Mouse (Mus musculus) kidney, postnatal 10 days (tissue): ENCODE results near the gene Scgb1a1.
A peak's percentile ranks its signal among the peaks of the same experiment; 100 is the strongest.
"Not testable (repeated sequence)": the region's sequence is repeated elsewhere in the genome, so short reads cannot be mapped to it uniquely, and the experiment has no call there.

Experiments used
- DNase-seq: peaks from one replicate; pipeline ENCODE4 v3.0.0; 2021; ENCODE audit warnings: mixed read lengths

Scgb1a1 gene

GRCm38 (mm10) chr19:9065621-9066561 is 21.9 kb downstream of the Scgb1a1 start:
- peak; percentile 38 for DNase-seq

GRCm38 (mm10) chr19:9063831-9064230 is 23.9 kb downstream of the Scgb1a1 start:
- no peak for DNase-seq

- no peak for DNase-seq
Measured at GRCm38 (mm10) chr19:9062822-9063221, 24.9 kb downstream of the Scgb1a1 start.

- DNase-seq = peak; percentile 16
Measured at GRCm38 (mm10) chr19:9061221-9061893, 26.4 kb downstream of the Scgb1a1 start.

GRCm38 (mm10) chr19:9060103-9060502 is 27.7 kb downstream of the Scgb1a1 start:
- DNase-seq = no peak

- DNase-seq = no peak
Measured at GRCm38 (mm10) chr19:9059391-9059790, 28.4 kb downstream of the Scgb1a1 start.

GRCm38 (mm10) chr19:9058944-9059343 is 28.8 kb downstream of the Scgb1a1 start:
- DNase-seq = no peak

GRCm38 (mm10) chr19:9058331-9058884 is 29.4 kb downstream of the Scgb1a1 start:
- DNase-seq = no peak

GRCm38 (mm10) chr19:9057679-9058078 is 30.1 kb downstream of the Scgb1a1 start:
- DNase-seq = no peak

GRCm38 (mm10) chr19:9055703-9056355 is 31.9 kb downstream of the Scgb1a1 start:
- DNase-seq = no peak

GRCm38 (mm10) chr19:9055153-9055552 is 32.6 kb downstream of the Scgb1a1 start:
- DNase-seq = peak; percentile 37

GRCm38 (mm10) chr19:9052803-9053431 is 34.8 kb downstream of the Scgb1a1 start:
- DNase-seq = peak; percentile 42

- DNase-seq = not testable (repeated sequence)
Measured at GRCm38 (mm10) chr19:9051985-9052384, 35.8 kb downstream of the Scgb1a1 start.

- DNase-seq = no peak
Measured at GRCm38 (mm10) chr19:9050294-9051229, 37.2 kb downstream of the Scgb1a1 start.

- DNase-seq = no peak
Measured at GRCm38 (mm10) chr19:9048981-9049687, 38.6 kb downstream of the Scgb1a1 start.

- peak; percentile 48 for DNase-seq
Measured at GRCm38 (mm10) chr19:9047946-9048387, 39.8 kb downstream of the Scgb1a1 start.

- DNase-seq = no peak
Measured at GRCm38 (mm10) chr19:9047207-9047945, 40.4 kb downstream of the Scgb1a1 start.

- DNase-seq = no peak
Measured at GRCm38 (mm10) chr19:9044291-9044690, 43.5 kb downstream of the Scgb1a1 start.

- no peak for DNase-seq
Measured at GRCm38 (mm10) chr19:9043123-9043522, 44.6 kb downstream of the Scgb1a1 start.

- DNase-seq = no peak
Measured at GRCm38 (mm10) chr19:9041074-9041473, 46.7 kb downstream of the Scgb1a1 start.
